Mouse (Mus musculus) CD4-positive naive resting alpha-beta T cell, adult 57 days (primary cell): ENCODE measurements around the gene Olfr530. TPM values are rescaled to one million over a fixed set of nuclear protein-coding genes. Genes with fewer than 3 reads are reported as not detected.

Experiments used
- total RNA-seq: library from RNA; stranded (reverse); gene quantifications from one replicate; pipeline ENCODE4 v1.2.4, GENCODE M21; 2023

Olfr530 gene
- not detected for total RNA-seq

GRCm38 (mm10) chr7:140376231-140376630 is at the start of gene Olfr530:
Olfr530 (minus strand) TSS chr7:140376331.

GRCm38 (mm10) chr7:140421539-140421938 is 45.4 kb upstream of the Olfr530 start, which contains the start of gene Olfr532:
Olfr532 (minus strand) TSS chr7:140421639.

GRCm38 (mm10) chr7:140402818-140403217 is 26.7 kb upstream of the Olfr530 start, which contains the start of gene Olfr531:
Olfr531 (minus strand) TSS chr7:140402918.

GRCm38 (mm10) chr7:140361571-140361970 is 14.6 kb downstream of the Olfr530 start, which contains the start of gene Olfr60:
Olfr60 (minus strand) TSS chr7:140361671.

GRCm38 (mm10) chr7:140333717-140334116 is 42.4 kb downstream of the Olfr530 start, which contains the start of gene Olfr527:
Olfr527 (plus strand) TSS chr7:140334017.

Other genes starting within 250 kb of the Olfr530 start
- 16.0 TPM for gene Mtg1, start 238.8 kb downstream of the Olfr530 start, total RNA-seq
- not detected for gene Sprn, start 221.5 kb downstream of the Olfr530 start, total RNA-seq
- gene Olfr522, start 211.6 kb downstream of the Olfr530 start, total RNA-seq, result not detected
- not detected for gene Olfr523, start 203.1 kb downstream of the Olfr530 start, total RNA-seq
- gene Olfr524, start 170.4 kb downstream of the Olfr530 start, total RNA-seq, result 0.12 TPM
- gene Cd163l1, start 158.1 kb downstream of the Olfr530 start, total RNA-seq, result 0.47 TPM
- gene 5830411N06Rik, start 129.0 kb downstream of the Olfr530 start, total RNA-seq, result 0.38 TPM
- gene Olfr525, start 55.5 kb downstream of the Olfr530 start, total RNA-seq, result not detected
- gene Olfr527, start 42.3 kb downstream of the Olfr530 start, total RNA-seq, result not detected
- gene Olfr60, start 14.7 kb downstream of the Olfr530 start, total RNA-seq, result not detected
- not detected for gene Olfr531, start 26.6 kb upstream of the Olfr530 start, total RNA-seq
- not detected for gene Olfr532, start 45.3 kb upstream of the Olfr530 start, total RNA-seq
- gene Olfr533, start 87.0 kb upstream of the Olfr530 start, total RNA-seq, result not detected
- not detected for gene Olfr535, start 107.9 kb upstream of the Olfr530 start, total RNA-seq
- not detected for gene Olfr536, start 131.1 kb upstream of the Olfr530 start, total RNA-seq
- not detected for gene Olfr538, start 191.6 kb upstream of the Olfr530 start, total RNA-seq
- not detected for gene Olfr46, start 224.9 kb upstream of the Olfr530 start, total RNA-seq